Mouse (Mus musculus) bone marrow macrophage, adult 2 months (primary cell): Measurements from ENCODE around the gene Gm10271.

ENCODE experiments used
- CTCF ChIP-seq: IDR thresholded peaks from 2 replicates; pipeline ENCODE4 v1.5.1; 2012; ENCODE audit warnings: low read depth, mild to moderate bottlenecking, low read length, moderate library complexity
- POLR2A ChIP-seq: IDR thresholded peaks from 2 replicates; pipeline ENCODE4 v1.6.1; 2012; ENCODE audit warnings: mild to moderate bottlenecking, low read depth, low read length, borderline replicate concordance

DNA sequence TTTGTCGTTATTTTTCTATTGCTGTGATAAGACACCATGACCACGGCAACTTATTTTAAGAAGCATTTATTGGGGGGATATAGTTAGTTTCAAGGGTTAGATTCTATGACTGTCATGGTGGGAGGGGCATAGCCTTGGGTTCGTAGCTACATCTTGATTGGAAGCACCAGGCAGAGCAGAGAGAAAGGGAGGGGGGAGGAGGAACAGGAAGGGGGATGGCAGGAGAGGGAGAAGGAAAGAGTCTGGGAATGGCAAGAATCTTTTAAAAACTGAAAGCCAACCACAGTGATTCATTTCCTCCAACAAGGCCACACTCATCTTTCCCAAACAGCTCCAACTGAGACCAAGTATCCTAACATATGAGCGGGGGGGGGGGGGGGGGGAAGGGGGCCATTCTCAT, 10.1 kb upstream of the Gm10271 start:
- TF ChIP-seq CTCF: no peak
- TF ChIP-seq POLR2A: no peak
